Mouse (Mus musculus): ENCODE measurements at regions not wholly inside any gene's neighbourhood (a gene's known extent, or its start where the extent isn't known, plus 50 kb on each side); places are given as distances from the start of the nearest gene placed in this dataset.
"Not testable (repeated sequence)": the region's sequence is repeated elsewhere in the genome, so short reads cannot be mapped to it uniquely, and the experiment has no call there.

DNA sequence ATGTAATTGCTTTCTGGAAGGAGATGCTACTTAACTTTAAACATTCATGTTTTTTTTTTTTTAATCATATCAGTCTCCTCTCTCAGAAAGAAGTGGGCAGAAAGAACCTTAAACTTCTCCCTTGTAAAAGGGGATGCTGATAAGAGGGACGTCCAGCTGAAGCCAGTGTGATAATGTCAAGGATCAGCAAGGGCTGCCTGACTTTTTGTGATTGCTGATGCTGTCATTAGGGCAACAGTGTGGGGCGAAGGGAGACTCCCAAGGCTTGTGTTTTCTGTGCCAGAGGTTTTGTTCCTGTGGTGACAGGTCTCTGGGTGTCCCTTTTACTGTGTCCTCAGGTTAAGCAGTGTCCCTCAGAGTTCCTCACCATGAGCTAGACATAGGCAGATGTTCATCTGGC, 61.8 kb upstream of the Prkar2b start:
- DNase-seq (ENCODE audit: low spot score in 2 of 2) = no peak

DNA sequence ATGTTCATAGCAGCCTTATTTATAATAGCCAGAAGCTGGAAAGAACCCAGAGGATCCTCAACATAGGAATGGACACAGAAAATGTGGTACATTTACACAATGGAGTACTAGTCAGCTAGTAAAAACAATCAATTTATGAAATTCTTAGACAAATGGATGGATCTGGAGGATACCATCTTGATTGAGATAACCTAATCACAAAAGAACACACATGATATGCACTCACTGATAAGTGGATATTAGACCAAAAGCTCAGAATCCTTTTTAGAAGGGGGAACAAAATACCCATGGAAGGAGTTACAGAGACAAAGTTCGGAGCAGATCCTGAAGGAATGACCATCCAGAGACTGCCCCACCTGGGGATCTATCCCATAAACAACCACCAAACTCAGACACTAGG, 60.9 kb upstream of the Prkar2b start:
- not testable (repeated sequence) for DNase-seq (ENCODE audit: low spot score in 2 of 2)

DNA sequence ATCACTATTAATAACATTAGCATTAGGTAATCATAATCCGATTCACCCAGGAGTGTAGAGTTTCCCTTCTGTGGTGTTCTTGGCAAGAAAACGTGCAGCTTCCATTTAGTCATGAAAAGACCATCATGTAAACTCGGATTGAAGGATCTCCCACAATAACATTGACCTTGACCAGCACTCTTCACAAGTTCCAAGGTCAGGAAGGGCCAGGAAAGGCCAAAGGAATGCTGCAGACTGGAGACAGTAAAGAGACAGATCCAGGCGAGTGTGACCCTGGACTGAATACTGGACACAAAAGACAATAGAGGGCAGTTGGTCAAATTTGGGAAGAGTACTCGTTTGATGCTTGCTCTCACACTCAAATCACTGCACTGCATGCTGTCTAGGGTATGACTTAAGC, 51.6 kb upstream of the Prkar2b start:
- no peak for DNase-seq (ENCODE audit: low spot score in 2 of 2)

DNA sequence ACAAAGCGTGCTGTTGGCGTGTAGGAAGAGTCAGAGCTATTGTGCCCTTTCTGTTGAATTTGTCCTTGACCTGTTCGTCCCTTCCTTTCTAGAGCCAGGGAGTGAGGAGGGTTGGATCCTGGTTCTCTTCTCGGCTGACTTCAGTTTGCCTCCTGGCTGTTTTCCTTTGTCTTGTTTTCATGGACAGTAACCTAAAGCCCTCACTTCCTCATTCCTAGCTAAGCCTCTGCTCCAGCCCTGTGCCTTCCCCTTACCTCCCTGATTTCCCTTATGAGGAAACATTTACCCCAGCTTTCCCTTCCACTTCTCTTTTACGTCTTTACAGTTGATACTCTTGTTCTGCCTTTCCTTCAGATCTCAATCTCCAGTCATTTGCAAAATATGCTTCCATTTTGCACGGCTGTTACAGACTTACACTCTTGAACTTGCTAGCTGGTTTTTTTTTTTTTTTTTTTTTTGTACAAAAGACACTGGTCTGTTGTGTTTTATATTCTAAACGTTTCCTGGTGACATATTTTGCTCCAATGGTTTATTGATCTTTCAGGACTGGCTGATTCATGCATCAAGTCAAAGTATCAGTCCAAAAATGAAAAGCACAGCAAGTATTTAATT, 50.5 kb upstream of the Prkar2b start:
- no peak for DNase-seq (ENCODE audit: low spot score in 2 of 2)

DNA sequence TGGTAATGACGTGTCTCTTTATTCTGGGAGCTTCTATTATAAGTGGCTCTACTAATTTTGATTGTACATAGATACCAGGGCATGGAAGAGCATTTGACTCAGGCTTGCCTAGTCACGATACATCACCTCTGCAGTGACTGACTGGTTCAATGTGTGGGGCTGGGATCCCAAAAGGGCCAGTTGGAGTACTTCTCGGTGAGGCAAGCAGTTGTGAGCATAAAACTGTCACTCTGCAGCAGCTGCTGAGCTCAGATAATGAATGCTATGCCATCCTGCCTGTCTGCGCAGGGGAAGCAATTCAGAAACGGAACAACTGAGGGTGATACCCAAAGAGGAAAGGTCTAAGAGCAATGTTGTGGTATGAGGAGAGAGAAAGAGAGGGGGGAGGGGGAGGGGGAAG, 49.8 kb upstream of the Prkar2b start:
- DNase-seq (ENCODE audit: low spot score in 2 of 2) = peak in 1 of 2 experiments; percentile 33

Data from right cerebral cortex, postnatal 10 days (tissue).